Mouse (Mus musculus) testis, postnatal 10 days (tissue): ENCODE measurements around the gene 9230112D13Rik.

Experiments
- DNase-seq: peaks from one replicate; pipeline ENCODE4 v3.0.0; 2021; ENCODE audit warnings: low spot score

9230112D13Rik gene

GRCm38 (mm10) chr14:34522701-34523100, at the start of gene 9230112D13Rik:
Gene 9230112D13Rik (minus strand): TSS chr14:34522801.
- no peak for DNase-seq

GRCm38 (mm10) chr14:34571610-34572387, 49.2 kb upstream of the 9230112D13Rik start:
- no peak for DNase-seq

DNA sequence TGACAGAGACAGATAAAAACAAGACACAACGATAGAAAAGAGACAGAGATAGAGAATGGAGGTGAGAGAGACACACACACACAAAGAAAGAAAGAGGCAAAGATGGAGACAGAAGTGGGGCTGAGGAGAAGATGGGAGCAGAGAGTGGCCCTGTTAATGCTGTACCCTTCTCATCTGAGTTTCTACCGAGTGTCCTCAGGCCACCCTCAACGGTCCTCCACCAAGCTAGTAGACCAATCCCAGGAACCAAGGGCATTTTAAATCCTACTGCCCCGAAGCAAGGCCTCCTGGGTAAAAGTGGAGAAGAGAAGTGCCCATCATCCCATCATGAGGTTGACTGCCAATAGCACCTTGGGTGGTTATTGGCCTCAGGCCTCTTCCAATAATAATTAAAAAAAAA, 48.3 kb upstream of the 9230112D13Rik start:
- no peak for DNase-seq

DNA sequence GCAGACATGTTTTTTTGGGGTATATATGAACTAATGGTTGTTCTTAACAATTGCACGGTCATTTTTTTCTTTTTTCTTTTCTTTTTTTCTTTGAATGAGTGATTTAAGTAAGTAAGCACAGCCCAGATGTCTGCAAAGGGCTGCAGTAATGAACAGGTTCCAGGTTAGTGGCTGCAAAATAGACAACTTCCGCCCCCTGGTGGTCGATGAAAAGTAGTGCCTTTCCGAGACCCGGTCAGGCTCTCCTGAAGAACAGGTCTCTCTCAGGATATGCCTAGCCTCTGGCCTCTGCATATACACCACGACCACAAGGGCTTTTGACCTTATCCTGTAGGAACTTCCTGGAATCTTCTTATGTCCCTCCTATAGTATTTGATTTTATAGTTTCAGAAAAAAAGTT, 47.7 kb upstream of the 9230112D13Rik start:
- DNase-seq: peak; percentile 91

GRCm38 (mm10) chr14:34569534-34570194, 47.1 kb upstream of the 9230112D13Rik start:
- no peak for DNase-seq

- no peak for DNase-seq
Measured at GRCm38 (mm10) chr14:34568626-34569025, 46.0 kb upstream of the 9230112D13Rik start.

GRCm38 (mm10) chr14:34567697-34568096, 45.1 kb upstream of the 9230112D13Rik start:
- DNase-seq: no peak

GRCm38 (mm10) chr14:34566530-34566929, 43.9 kb upstream of the 9230112D13Rik start:
- no peak for DNase-seq

GRCm38 (mm10) chr14:34565711-34566110, 43.1 kb upstream of the 9230112D13Rik start:
- DNase-seq: peak; percentile 66

DNA sequence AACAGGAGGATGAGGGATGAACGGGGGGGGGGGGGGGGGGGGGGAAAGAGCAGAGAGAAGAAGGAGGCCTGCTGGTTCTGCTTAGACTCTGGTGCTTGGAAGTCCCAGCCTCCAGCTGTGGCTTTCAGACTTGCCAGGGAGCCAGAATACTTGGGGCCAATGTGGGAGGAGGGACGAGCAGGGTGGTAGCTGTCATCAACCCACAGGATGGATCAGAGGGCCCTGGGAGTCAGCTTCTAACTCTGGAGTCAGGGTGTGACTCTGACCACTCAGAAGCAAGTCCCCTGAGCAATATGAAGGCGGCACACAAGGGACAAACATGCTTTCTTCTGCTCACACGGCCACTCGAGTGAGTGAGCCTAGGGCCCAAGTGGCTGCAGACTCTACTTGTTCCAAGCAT, 42.0 kb upstream of the 9230112D13Rik start:
- DNase-seq: no peak

- DNase-seq: no peak
Measured at GRCm38 (mm10) chr14:34562393-34562792, 39.8 kb upstream of the 9230112D13Rik start.

- no peak for DNase-seq
Measured at GRCm38 (mm10) chr14:34561647-34562046, 39.0 kb upstream of the 9230112D13Rik start.

DNA sequence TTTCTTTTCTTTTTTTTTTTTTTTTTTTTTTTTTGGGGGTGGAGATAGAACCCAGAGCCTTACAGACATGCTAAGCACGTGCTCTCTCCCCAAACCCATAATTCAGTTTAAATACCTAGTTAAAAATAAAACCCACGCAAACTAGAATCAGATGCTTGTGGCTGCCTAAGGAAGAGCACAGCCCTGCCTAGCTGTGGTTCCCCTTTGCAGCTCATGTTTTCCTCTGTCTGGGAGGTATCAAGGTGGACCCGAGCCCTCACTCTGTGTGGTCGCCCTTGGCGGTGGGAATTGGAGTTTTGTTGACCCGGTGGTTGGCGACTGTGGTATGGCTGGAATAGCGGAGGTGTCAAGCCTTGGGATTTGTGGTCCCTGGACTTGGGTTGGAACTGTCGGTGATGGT, 36.3 kb upstream of the 9230112D13Rik start:
- DNase-seq: no peak

GRCm38 (mm10) chr14:34555211-34555610, 32.6 kb upstream of the 9230112D13Rik start:
- DNase-seq: no peak

GRCm38 (mm10) chr14:34554047-34554446, 31.4 kb upstream of the 9230112D13Rik start:
- DNase-seq: no peak

DNA sequence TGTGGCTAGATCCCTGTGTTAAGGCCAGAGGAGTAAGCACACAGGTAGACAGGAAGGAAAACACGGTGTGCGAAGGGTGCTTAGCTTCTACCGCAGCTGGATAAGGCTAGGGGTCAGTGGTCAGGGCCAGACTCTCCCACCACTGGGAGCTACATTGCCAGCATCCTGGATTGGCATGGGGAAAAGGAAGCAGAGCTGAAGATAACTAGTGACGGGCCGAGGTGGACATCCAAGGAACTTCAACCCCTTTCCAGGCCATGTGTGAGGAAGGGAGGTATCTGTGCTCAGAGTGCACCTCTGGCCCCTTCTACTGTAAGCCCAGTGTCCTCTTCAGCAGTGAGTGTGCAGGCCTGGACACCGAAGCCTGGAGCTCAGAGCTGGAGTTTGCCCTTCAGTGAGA, 30.9 kb upstream of the 9230112D13Rik start:
- DNase-seq: no peak

DNA sequence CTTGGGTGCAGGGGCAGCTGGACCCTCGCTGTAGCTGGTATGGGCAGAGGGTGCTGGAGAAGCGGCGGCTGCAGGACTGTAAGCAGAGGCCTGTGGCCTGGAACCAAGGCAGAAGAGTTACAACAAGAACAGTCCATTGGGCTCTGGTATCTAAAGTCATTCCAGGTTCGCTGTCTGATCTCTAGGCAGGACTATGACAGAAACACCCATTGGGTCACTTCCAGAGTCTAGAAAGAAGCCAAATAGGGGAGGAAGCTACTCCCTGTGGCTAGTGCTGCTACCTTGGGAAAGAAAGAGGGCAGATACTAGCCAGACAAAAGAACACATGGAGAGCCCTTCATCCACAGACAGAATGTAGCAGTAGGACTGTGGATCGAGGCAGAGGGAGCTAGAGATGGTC, 29.6 kb upstream of the 9230112D13Rik start:
- no peak for DNase-seq

GRCm38 (mm10) chr14:34549004-34549671, 26.5 kb upstream of the 9230112D13Rik start:
- peak; percentile 89 for DNase-seq

DNA sequence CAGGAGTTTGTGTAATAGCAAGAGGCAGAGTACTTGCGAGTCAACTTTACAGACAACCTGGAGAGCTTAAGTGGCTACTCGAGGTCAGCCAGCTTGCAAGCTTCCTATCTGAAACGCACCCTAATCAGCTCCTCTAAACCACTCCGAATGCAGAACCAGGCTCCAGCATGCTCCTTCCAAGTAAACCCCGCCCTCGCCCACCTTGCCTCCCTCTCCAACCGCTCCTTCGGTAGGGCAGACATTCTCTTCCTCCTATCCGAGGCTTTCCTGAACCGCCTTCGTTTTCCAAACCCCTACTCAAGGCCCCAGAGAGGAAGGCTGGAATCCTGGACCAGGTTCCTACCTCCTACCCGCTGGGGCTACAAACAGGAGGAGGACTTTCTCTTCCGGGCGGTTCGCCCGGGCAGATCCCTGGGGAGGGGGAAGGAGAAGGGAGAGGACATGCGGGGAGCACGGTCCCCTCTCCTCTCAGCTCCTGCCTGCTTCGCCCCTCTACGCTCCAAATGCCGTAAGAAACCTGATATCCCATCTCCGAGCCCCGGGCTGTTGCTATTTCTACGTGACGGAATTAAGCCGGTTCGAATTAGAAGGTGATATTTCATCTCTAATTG, 25.9 kb upstream of the 9230112D13Rik start:
- peak; percentile 67 for DNase-seq

- DNase-seq: no peak
Measured at GRCm38 (mm10) chr14:34544545-34544944, 21.9 kb upstream of the 9230112D13Rik start.

- DNase-seq: no peak
Measured at GRCm38 (mm10) chr14:34544001-34544400, 21.4 kb upstream of the 9230112D13Rik start.

GRCm38 (mm10) chr14:34543596-34543995, 21.0 kb upstream of the 9230112D13Rik start:
- DNase-seq: no peak
